Mouse (Mus musculus): Measurements from ENCODE around the gene Pgpep1l. TPM values are rescaled to one million over a fixed set of nuclear protein-coding genes. Genes with fewer than 3 reads are reported as not detected.
A peak's percentile ranks its signal among the peaks of the same experiment; 100 is the strongest.

Pgpep1l gene
- not detected in 2 replicates for polyA plus RNA-seq (2015; fragmentation: Nextera tagmentation; extraction: Ambion mirVana)

GRCm38 (mm10) chr7:68264028-68264453 is at the start of gene Pgpep1l:
Pgpep1l (minus strand) TSS chr7:68264233.
- H3K9ac ChIP-seq: no peak within 1 kb of the TSS
- WGBS: 5% methylated on average over 25 of the region's 25 CpGs

GRCm38 (mm10) chr7:68313038-68313782 is 49.2 kb upstream of the Pgpep1l start:
- H3K36me3 ChIP-seq: no peaks in the 10 kb centered on the region
- 55% methylated on average over 14 of the region's 14 CpGs for WGBS

More at GRCm38 (mm10) chr7:68264028-68264453, at the start of gene Pgpep1l:
- Histone ChIP-seq H3K4me2 (peak within 1 kb of the TSS; percentile 83), H3K9me3 (no peaks in the 10 kb centered on the region), H3K27me3 (no peaks in the 10 kb centered on the region), H3K27ac (0 out of 2 replicates have a peak within 1 kb of the TSS, but pooled peaks have one; percentile 3), H3K4me1 (peaks cover 33% of the 10 kb centered on the region), H3K4me3 (peak within 1 kb of the TSS; percentile 34), H3K36me3 (no peaks in the 10 kb centered on the region)
- peak; percentile 35; the same call in 1 of the 2 replicates for ATAC-seq (ENCODE audit: borderline replicate concordance, extremely low read depth, low FRiP score, low TSS enrichment)

GRCm38 (mm10) chr7:68312395-68312794 is 48.4 kb upstream of the Pgpep1l start:
- H3K36me3 ChIP-seq: no peaks in the 10 kb centered on the region
- H3K27me3 ChIP-seq: no peaks in the 10 kb centered on the region
- peaks cover 22% of the 10 kb centered on the region for H3K4me1 ChIP-seq
- H3K4me3 ChIP-seq: no peak overlapping the region
- no peak overlapping the region for H3K9ac ChIP-seq
- no peaks in the 10 kb centered on the region for H3K9me3 ChIP-seq
- no peak for ATAC-seq (ENCODE audit: borderline replicate concordance, extremely low read depth, low FRiP score, low TSS enrichment)
- H3K27ac ChIP-seq: no peak overlapping the region
- no peak overlapping the region for H3K4me2 ChIP-seq
- WGBS: 72% methylated on average over 5 of the region's 5 CpGs

More at GRCm38 (mm10) chr7:68313038-68313782, 49.2 kb upstream of the Pgpep1l start:
- Histone ChIP-seq H3K27ac (no peak overlapping the region), H3K9ac (no peak overlapping the region), H3K4me2 (no peak overlapping the region), H3K4me1 (peaks cover 22% of the 10 kb centered on the region), H3K9me3 (no peaks in the 10 kb centered on the region), H3K27me3 (no peaks in the 10 kb centered on the region), H3K4me3 (no peak overlapping the region)
- ATAC-seq (ENCODE audit: borderline replicate concordance, extremely low read depth, low FRiP score, low TSS enrichment): no peak

- no peak overlapping the region for H3K4me2 ChIP-seq
- H3K4me3 ChIP-seq: no peak overlapping the region
- no peaks in the 10 kb centered on the region for H3K36me3 ChIP-seq
- H3K9ac ChIP-seq: no peak overlapping the region
- H3K27ac ChIP-seq: no peak overlapping the region
- H3K9me3 ChIP-seq: no peaks in the 10 kb centered on the region
- H3K4me1 ChIP-seq: peaks cover 22% of the 10 kb centered on the region
- peak; percentile 66; the same call in 1 of the 2 replicates for ATAC-seq (ENCODE audit: borderline replicate concordance, extremely low read depth, low FRiP score, low TSS enrichment)
- 49% methylated on average over 6 of the region's 6 CpGs for WGBS
- H3K27me3 ChIP-seq: no peaks in the 10 kb centered on the region
Measured at GRCm38 (mm10) chr7:68311469-68311868, 47.4 kb upstream of the Pgpep1l start.

- H3K4me2 ChIP-seq: no peak overlapping the region
- ATAC-seq (ENCODE audit: borderline replicate concordance, extremely low read depth, low FRiP score, low TSS enrichment): no peak
- no peak overlapping the region for H3K4me3 ChIP-seq
- no peaks in the 10 kb centered on the region for H3K9me3 ChIP-seq
- no peaks in the 10 kb centered on the region for H3K27me3 ChIP-seq
- no peaks in the 10 kb centered on the region for H3K36me3 ChIP-seq
- no peak overlapping the region for H3K9ac ChIP-seq
- H3K4me1 ChIP-seq: peaks cover 17% of the 10 kb centered on the region
- H3K27ac ChIP-seq: no peak overlapping the region
- 90% methylated on average over 8 of the region's 8 CpGs for WGBS
Measured at GRCm38 (mm10) chr7:68306756-68307155, 42.7 kb upstream of the Pgpep1l start.

GRCm38 (mm10) chr7:68305781-68306575 is 41.9 kb upstream of the Pgpep1l start:
- H3K4me1 ChIP-seq: peaks cover 9% of the 10 kb centered on the region
- no peaks in the 10 kb centered on the region for H3K27me3 ChIP-seq
- H3K9ac ChIP-seq: no peak overlapping the region
- H3K36me3 ChIP-seq: no peaks in the 10 kb centered on the region
- no peak for ATAC-seq (ENCODE audit: borderline replicate concordance, extremely low read depth, low FRiP score, low TSS enrichment)
- no peak overlapping the region for H3K27ac ChIP-seq
- no peak overlapping the region for H3K4me2 ChIP-seq
- 57% methylated on average over 11 of the region's 11 CpGs for WGBS
- no peaks in the 10 kb centered on the region for H3K9me3 ChIP-seq
- H3K4me3 ChIP-seq: no peak overlapping the region

- Histone ChIP-seq H3K9me3 (no peaks in the 10 kb centered on the region), H3K36me3 (no peaks in the 10 kb centered on the region), H3K9ac (no peak overlapping the region), H3K27ac (no peak overlapping the region), H3K4me1 (peaks cover 9% of the 10 kb centered on the region; the same call in 1 of the 2 replicates), H3K4me3 (no peak overlapping the region), H3K4me2 (no peak overlapping the region), H3K27me3 (no peaks in the 10 kb centered on the region)
- 44% methylated on average over 6 of the region's 6 CpGs for WGBS
- no peak for ATAC-seq (ENCODE audit: borderline replicate concordance, extremely low read depth, low FRiP score, low TSS enrichment)
Measured at GRCm38 (mm10) chr7:68303685-68304084, 39.7 kb upstream of the Pgpep1l start.

- no peak overlapping the region for H3K27ac ChIP-seq
- H3K4me1 ChIP-seq: peaks cover 9% of the 10 kb centered on the region; the same call in 1 of the 2 replicates
- H3K9me3 ChIP-seq: no peaks in the 10 kb centered on the region
- H3K27me3 ChIP-seq: no peaks in the 10 kb centered on the region
- ATAC-seq (ENCODE audit: borderline replicate concordance, extremely low read depth, low FRiP score, low TSS enrichment): peak; percentile 83; the same call in 1 of the 2 replicates
- peak overlapping the region; percentile 23 for H3K4me3 ChIP-seq
- no peak overlapping the region for H3K9ac ChIP-seq
- peak overlapping the region; percentile 47 for H3K4me2 ChIP-seq
- no peaks in the 10 kb centered on the region for H3K36me3 ChIP-seq
- WGBS: 15% methylated on average over 18 of the region's 18 CpGs
Measured at GRCm38 (mm10) chr7:68302586-68303433, 38.8 kb upstream of the Pgpep1l start.

- no peak overlapping the region for H3K9ac ChIP-seq
- no peaks in the 10 kb centered on the region for H3K36me3 ChIP-seq
- no peaks in the 10 kb centered on the region for H3K27me3 ChIP-seq
- H3K9me3 ChIP-seq: no peaks in the 10 kb centered on the region
- no peak for ATAC-seq (ENCODE audit: borderline replicate concordance, extremely low read depth, low FRiP score, low TSS enrichment)
- peaks cover 9% of the 10 kb centered on the region; the same call in 1 of the 2 replicates for H3K4me1 ChIP-seq
- 66% methylated on average over 7 of the region's 7 CpGs for WGBS
- H3K27ac ChIP-seq: no peak overlapping the region
- H3K4me3 ChIP-seq: no peak overlapping the region
- H3K4me2 ChIP-seq: no peak overlapping the region
Measured at GRCm38 (mm10) chr7:68301160-68301559, 37.1 kb upstream of the Pgpep1l start.

- WGBS: 76% methylated on average over 13 of the region's 13 CpGs
- H3K4me2 ChIP-seq: no peak overlapping the region
- no peaks in the 10 kb centered on the region for H3K36me3 ChIP-seq
- H3K9ac ChIP-seq: no peak overlapping the region
- H3K27me3 ChIP-seq: no peaks in the 10 kb centered on the region
- H3K9me3 ChIP-seq: no peaks in the 10 kb centered on the region
- ATAC-seq (ENCODE audit: borderline replicate concordance, extremely low read depth, low FRiP score, low TSS enrichment): no peak
- H3K27ac ChIP-seq: no peak overlapping the region
- H3K4me1 ChIP-seq: peaks cover 16% of the 10 kb centered on the region
- no peak overlapping the region for H3K4me3 ChIP-seq
Measured at GRCm38 (mm10) chr7:68298381-68299076, 34.5 kb upstream of the Pgpep1l start.

- no peak overlapping the region for H3K4me2 ChIP-seq
- WGBS: 78% methylated on average over 5 of the region's 5 CpGs
- H3K36me3 ChIP-seq: no peaks in the 10 kb centered on the region
- H3K4me1 ChIP-seq: peaks cover 7% of the 10 kb centered on the region
- no peaks in the 10 kb centered on the region for H3K27me3 ChIP-seq
- no peaks in the 10 kb centered on the region for H3K9me3 ChIP-seq
- ATAC-seq (ENCODE audit: borderline replicate concordance, extremely low read depth, low FRiP score, low TSS enrichment): no peak
- no peak overlapping the region for H3K27ac ChIP-seq
- no peak overlapping the region for H3K4me3 ChIP-seq
- no peak overlapping the region for H3K9ac ChIP-seq
Measured at GRCm38 (mm10) chr7:68296487-68296886, 32.5 kb upstream of the Pgpep1l start.
